Mouse (Mus musculus): ENCODE results near the gene Tacc2. TPM values are rescaled to one million over a fixed set of nuclear protein-coding genes. Genes with fewer than 3 reads are reported as not detected.
"Not testable (repeated sequence)": the region's sequence is repeated elsewhere in the genome, so short reads cannot be mapped to it uniquely, and the experiment has no call there.

The Tacc2 gene
- polyA plus RNA-seq, 1 experiment from 2014 or later = 27.5 TPM

GRCm38 (mm10) chr7:130664037-130664436 is 86.8 kb downstream of the Tacc2 start:
- no peak for TF ChIP-seq CTCF (IDR thresholded peaks at IDR 0.05; ENCODE audit: low read depth)
- H3K9ac ChIP-seq (ENCODE audit: low read depth, low read length) = no peak overlapping the region
- no peaks in the 10 kb centered on the region; the same call in 1 of the 2 replicates for H3K4me1 ChIP-seq (replicated peaks; ENCODE audit: insufficient read depth, low read length)
- H3K36me3 ChIP-seq (ENCODE audit: insufficient read depth, low read length) = 0 out of 2 replicates have a peak, but pooled peaks cover 3% of the 10 kb centered on the region
- WGBS = 92% methylated on average over 5 of the region's 5 CpGs
- DNase-seq (ENCODE audit: low spot score) (no peak), ATAC-seq (replicated peaks; ENCODE audit: low FRiP score, low read depth) (no peak)
- H3K9me3 ChIP-seq (replicated peaks; ENCODE audit: low read length) = no peaks in the 10 kb centered on the region
- H3K27ac ChIP-seq = no peak overlapping the region
- H3K4me2 ChIP-seq (ENCODE audit: low read length) = no peak overlapping the region
- H3K27me3 ChIP-seq (ENCODE audit: insufficient read depth, low read length) = no peaks in the 10 kb centered on the region
- no peak overlapping the region for H3K4me3 ChIP-seq (replicated peaks; ENCODE audit: low read depth, low read length)

DNA sequence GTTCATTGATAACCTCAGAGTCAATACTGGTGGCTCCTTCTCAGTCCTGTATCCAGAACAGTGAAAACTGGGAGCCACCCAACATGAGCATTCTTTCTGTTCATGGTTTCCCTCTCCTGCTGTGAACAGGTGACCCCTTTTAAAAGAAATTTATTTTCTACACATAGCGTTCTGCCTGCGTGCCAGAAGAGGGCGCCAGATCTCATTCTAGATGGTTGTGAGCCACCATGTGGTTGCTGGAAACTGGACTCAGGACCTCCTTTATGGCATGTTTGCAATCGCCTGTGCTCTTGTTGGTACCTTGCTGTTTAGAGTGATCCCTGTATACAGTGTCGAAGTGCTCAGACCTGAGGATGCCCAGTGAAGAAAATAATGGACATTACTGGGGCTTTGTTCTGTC is 87.4 kb downstream of the Tacc2 start:
- Histone ChIP-seq H3K27ac (no peak overlapping the region), H3K27me3 (ENCODE audit: insufficient read depth, low read length) (no peaks in the 10 kb centered on the region), H3K9ac (ENCODE audit: low read depth, low read length) (no peak overlapping the region), H3K4me3 (replicated peaks; ENCODE audit: low read depth, low read length) (no peak overlapping the region), H3K4me1 (replicated peaks; ENCODE audit: insufficient read depth, low read length) (peaks cover 5% of the 10 kb centered on the region), H3K4me2 (ENCODE audit: low read length) (no peak overlapping the region), H3K9me3 (replicated peaks; ENCODE audit: low read length) (no peaks in the 10 kb centered on the region), H3K36me3 (ENCODE audit: insufficient read depth, low read length) (0 out of 2 replicates have a peak, but pooled peaks cover 3% of the 10 kb centered on the region)
- ATAC-seq (replicated peaks; ENCODE audit: low FRiP score, low read depth) (no peak), DNase-seq (ENCODE audit: low spot score) (no peak)
- 89% methylated on average over 5 of the region's 5 CpGs for WGBS
- peak; percentile 36; the same call in 1 of the 2 replicates for TF ChIP-seq CTCF (IDR thresholded peaks at IDR 0.05; ENCODE audit: low read depth)

GRCm38 (mm10) chr7:130665358-130665757 is 88.1 kb downstream of the Tacc2 start:
- Histone ChIP-seq H3K9ac (ENCODE audit: low read depth, low read length) (no peak overlapping the region), H3K36me3 (ENCODE audit: insufficient read depth, low read length) (0 out of 2 replicates have a peak, but pooled peaks cover 3% of the 10 kb centered on the region), H3K9me3 (replicated peaks; ENCODE audit: low read length) (no peaks in the 10 kb centered on the region), H3K27ac (no peak overlapping the region), H3K4me1 (replicated peaks; ENCODE audit: insufficient read depth, low read length) (peaks cover 12% of the 10 kb centered on the region), H3K4me3 (replicated peaks; ENCODE audit: low read depth, low read length) (no peak overlapping the region), H3K4me2 (ENCODE audit: low read length) (no peak overlapping the region), H3K27me3 (ENCODE audit: insufficient read depth, low read length) (no peaks in the 10 kb centered on the region)
- ATAC-seq (replicated peaks; ENCODE audit: low FRiP score, low read depth) (no peak), DNase-seq (ENCODE audit: low spot score) (no peak)
- WGBS = 96% methylated on average over 9 of the region's 9 CpGs
- TF ChIP-seq CTCF (IDR thresholded peaks at IDR 0.05; ENCODE audit: low read depth) = no peak

DNA sequence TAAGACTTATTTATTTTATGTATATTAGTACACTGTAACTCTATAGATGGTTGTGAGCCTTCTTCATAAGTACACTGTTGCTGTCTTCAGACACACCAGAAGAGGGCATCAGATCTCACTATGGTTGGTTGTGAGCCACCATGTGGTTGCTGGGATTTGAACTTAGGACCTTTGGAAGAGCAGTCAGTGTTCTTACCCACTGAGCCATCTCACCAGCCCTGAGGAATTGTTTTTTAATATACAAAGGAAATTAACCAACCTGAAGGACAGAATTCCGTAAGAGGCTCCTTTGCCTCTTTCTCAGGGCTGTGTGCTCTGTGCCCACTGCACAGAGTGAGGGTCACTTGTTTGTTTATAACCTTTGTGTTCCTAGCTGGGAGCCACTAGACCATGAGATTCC is 90.8 kb downstream of the Tacc2 start:
- H3K9me3 ChIP-seq (replicated peaks; ENCODE audit: low read length); H3K9ac ChIP-seq (ENCODE audit: low read depth, low read length); H3K27me3 ChIP-seq (ENCODE audit: insufficient read depth, low read length); DNase-seq (ENCODE audit: low spot score); ATAC-seq (replicated peaks; ENCODE audit: low FRiP score, low read depth); H3K36me3 ChIP-seq (ENCODE audit: insufficient read depth, low read length); H3K4me3 ChIP-seq (replicated peaks; ENCODE audit: low read depth, low read length); H3K27ac ChIP-seq; H3K4me2 ChIP-seq (ENCODE audit: low read length): not testable (repeated sequence)
- TF ChIP-seq CTCF (IDR thresholded peaks at IDR 0.05; ENCODE audit: low read depth) = peak; percentile 35
- H3K4me1 ChIP-seq (replicated peaks; ENCODE audit: insufficient read depth, low read length) = peaks cover 14% of the 10 kb centered on the region
- WGBS = 76% methylated on average over 1 of the region's 1 CpGs

DNA sequence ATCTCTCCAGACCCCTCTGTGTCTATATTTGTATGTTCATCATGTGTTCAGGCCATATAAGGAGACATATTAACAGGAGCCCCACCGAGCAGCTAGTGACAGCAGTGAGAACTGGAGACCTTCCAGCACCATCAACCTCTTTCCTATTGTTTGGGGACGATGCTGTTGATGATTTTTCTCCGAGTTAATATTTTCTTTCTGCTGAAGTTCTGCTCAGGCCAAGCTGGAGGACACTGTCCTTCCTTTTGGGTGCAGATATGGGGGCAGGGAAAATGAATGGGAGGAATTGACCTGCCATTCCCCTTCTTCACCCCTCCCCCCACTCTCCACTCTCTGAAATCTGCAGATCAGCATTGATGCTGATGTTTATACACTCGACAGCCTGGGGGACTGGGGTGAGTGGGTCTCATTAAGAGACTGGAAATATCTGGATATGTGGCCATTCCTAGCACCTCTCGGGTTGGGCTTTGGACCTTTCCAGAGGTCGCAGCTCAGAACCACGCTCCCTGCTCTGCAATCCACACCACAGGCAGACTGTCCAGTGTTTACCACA is 91.6 kb downstream of the Tacc2 start:
- H3K27ac ChIP-seq = peak overlapping the region; percentile 76
- H3K4me2 ChIP-seq (ENCODE audit: low read length) = no peak overlapping the region
- no peaks in the 10 kb centered on the region for H3K27me3 ChIP-seq (ENCODE audit: insufficient read depth, low read length)
- H3K4me3 ChIP-seq (replicated peaks; ENCODE audit: low read depth, low read length) = no peak overlapping the region
- H3K9ac ChIP-seq (ENCODE audit: low read depth, low read length) = no peak overlapping the region
- 0 out of 2 replicates have a peak, but pooled peaks cover 3% of the 10 kb centered on the region for H3K36me3 ChIP-seq (ENCODE audit: insufficient read depth, low read length)
- ATAC-seq (replicated peaks; ENCODE audit: low FRiP score, low read depth) (peak; percentile 75), DNase-seq (ENCODE audit: low spot score) (peak; percentile 14)
- WGBS = 39% methylated on average over 7 of the region's 7 CpGs
- H3K9me3 ChIP-seq (replicated peaks; ENCODE audit: low read length) = no peaks in the 10 kb centered on the region
- no peak for TF ChIP-seq CTCF (IDR thresholded peaks at IDR 0.05; ENCODE audit: low read depth)
- peaks cover 14% of the 10 kb centered on the region for H3K4me1 ChIP-seq (replicated peaks; ENCODE audit: insufficient read depth, low read length)

- no peak overlapping the region for H3K4me3 ChIP-seq (replicated peaks; ENCODE audit: low read depth, low read length)
- no peaks in the 10 kb centered on the region for H3K27me3 ChIP-seq (ENCODE audit: insufficient read depth, low read length)
- H3K36me3 ChIP-seq (ENCODE audit: insufficient read depth, low read length) = 0 out of 2 replicates have a peak, but pooled peaks cover 3% of the 10 kb centered on the region
- H3K9ac ChIP-seq (ENCODE audit: low read depth, low read length) = no peak overlapping the region
- DNase-seq (ENCODE audit: low spot score) (no peak), ATAC-seq (replicated peaks; ENCODE audit: low FRiP score, low read depth) (no peak)
- H3K4me1 ChIP-seq (replicated peaks; ENCODE audit: insufficient read depth, low read length) = peaks cover 14% of the 10 kb centered on the region
- 55% methylated on average over 8 of the region's 8 CpGs for WGBS
- no peaks in the 10 kb centered on the region for H3K9me3 ChIP-seq (replicated peaks; ENCODE audit: low read length)
- TF ChIP-seq CTCF (IDR thresholded peaks at IDR 0.05; ENCODE audit: low read depth) = no peak
- H3K4me2 ChIP-seq (ENCODE audit: low read length) = no peak overlapping the region
- H3K27ac ChIP-seq = peak overlapping the region; percentile 76
Observed at GRCm38 (mm10) chr7:130669370-130669881, 92.2 kb downstream of the Tacc2 start.

All from kidney, postnatal 0 days (tissue).